Mouse (Mus musculus): ENCODE data around the gene Slc6a20a. TPM values are rescaled to one million over a fixed set of nuclear protein-coding genes. Genes with fewer than 3 reads are reported as not detected.

Slc6a20a gene
- not detected in 4 replicates for total RNA-seq (2023; ENCODE audit: inconsistent age)

GRCm38 (mm10) chr9:123678327-123679105, at the start of gene Slc6a20a, which contains the start of gene Ccr9:
Gene Slc6a20a (minus strand): TSS chr9:123678885.
Gene Ccr9 (plus strand): TSS chr9:123678439.

DNA sequence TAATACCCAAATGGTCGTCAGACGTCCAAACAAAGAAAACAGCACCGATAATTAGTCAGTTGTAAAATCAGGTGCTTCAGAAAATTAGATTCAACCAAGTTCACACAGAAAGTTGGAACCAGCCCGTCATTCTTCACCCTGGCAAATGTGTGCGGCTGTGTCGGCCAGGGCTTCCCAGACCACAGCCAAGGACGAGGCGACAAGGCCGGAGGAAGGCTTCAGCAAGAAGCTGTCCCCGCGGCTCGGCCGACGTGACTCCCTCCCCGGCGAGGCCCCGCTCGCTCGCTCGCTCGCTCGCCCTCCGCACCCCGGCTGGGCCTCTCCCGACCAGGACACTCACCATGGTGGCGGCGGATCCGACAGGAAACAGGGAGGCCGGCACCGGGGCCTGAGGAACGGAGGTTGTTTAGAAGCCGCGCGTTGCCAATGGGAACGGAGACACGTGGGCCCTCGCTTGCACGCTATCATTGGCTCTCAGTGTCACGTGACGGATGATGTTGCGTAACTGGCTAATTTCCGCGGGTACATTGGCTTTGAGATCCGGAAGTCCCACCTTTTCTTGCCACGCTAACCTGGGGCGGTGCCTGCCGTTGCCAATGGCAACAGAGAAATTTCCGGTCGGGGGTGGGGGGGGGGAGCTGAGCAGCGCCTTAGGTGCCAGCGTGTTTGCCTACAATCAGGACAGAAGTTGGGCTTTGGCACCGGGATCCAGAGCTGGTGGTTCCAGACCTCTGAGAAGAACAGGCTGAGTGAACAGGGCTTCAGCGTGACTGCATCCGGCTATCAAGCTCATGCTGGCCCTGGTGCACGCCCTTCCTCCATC, 38.7 kb upstream of the Slc6a20a start, which contains the start of gene Lztfl1:
Gene Lztfl1, minus strand, starts transcription at position 512 of the 823 bp plus-strand sequence.

GRCm38 (mm10) chr9:123632281-123632680, 46.4 kb downstream of the Slc6a20a start, which contains the start of gene Slc6a20b:
Gene Slc6a20b (minus strand): TSS chr9:123632565.

Other genes with a start within 250 kb of the Slc6a20a start
- 124 to 140 TPM (median 138 TPM) in 4 replicates for gene Limd1, start 200.2 kb downstream of the Slc6a20a start, total RNA-seq (2023; ENCODE audit: inconsistent age)
- 24.0 to 28.0 TPM (median 25.2 TPM) in 4 replicates for gene Sacm1l, start 149.1 kb downstream of the Slc6a20a start, total RNA-seq (2023; ENCODE audit: inconsistent age)
- gene Slc6a20b, start 46.3 kb downstream of the Slc6a20a start, total RNA-seq (2023; ENCODE audit: inconsistent age) = not detected in 4 replicates
- 0.58 to 1.3 TPM (median 1.2 TPM) in 4 replicates for gene Ccr9, start 446 bp downstream of the Slc6a20a start, total RNA-seq (2023; ENCODE audit: inconsistent age)
- gene Lztfl1, start 38.8 kb upstream of the Slc6a20a start, total RNA-seq (2023; ENCODE audit: inconsistent age) = 197 to 249 TPM (median 240 TPM) in 4 replicates
- gene Cxcr6, start 127.6 kb upstream of the Slc6a20a start, total RNA-seq (2023; ENCODE audit: inconsistent age) = 0.27 TPM in 1 of 4 replicates, not detected in the others
- 37.9 to 46.3 TPM (median 41.0 TPM) in 4 replicates for gene Fyco1, start 173.0 kb upstream of the Slc6a20a start, total RNA-seq (2023; ENCODE audit: inconsistent age)
- 0.10 to 0.22 TPM in 2 of 4 replicates, not detected in the others for gene Xcr1, start 183.1 kb upstream of the Slc6a20a start, total RNA-seq (2023; ENCODE audit: inconsistent age)